Mouse (Mus musculus) stomach, postnatal 0 days (tissue): ENCODE results near the gene Rmnd1.

ENCODE experiments used
- CTCF ChIP-seq: IDR thresholded peaks from 2 replicates; pipeline ENCODE4 v1.5.1; 2016; ENCODE audit warnings: antibody characterized with exemption, low read depth, mild to moderate bottlenecking, moderate library complexity
- EP300 ChIP-seq: optimal IDR thresholded peaks from 2 replicates; pipeline ENCODE3; 2016; ENCODE audit warnings: antibody characterized with exemption

GRCm38 (mm10) chr10:4384244-4384643 is 47.9 kb downstream of the Rmnd1 start:
- TF ChIP-seq CTCF (no peak), EP300 (no peak)
